16 mouse cellular contexts compared by ENCODE assay signal in the genomic region with DNA sequence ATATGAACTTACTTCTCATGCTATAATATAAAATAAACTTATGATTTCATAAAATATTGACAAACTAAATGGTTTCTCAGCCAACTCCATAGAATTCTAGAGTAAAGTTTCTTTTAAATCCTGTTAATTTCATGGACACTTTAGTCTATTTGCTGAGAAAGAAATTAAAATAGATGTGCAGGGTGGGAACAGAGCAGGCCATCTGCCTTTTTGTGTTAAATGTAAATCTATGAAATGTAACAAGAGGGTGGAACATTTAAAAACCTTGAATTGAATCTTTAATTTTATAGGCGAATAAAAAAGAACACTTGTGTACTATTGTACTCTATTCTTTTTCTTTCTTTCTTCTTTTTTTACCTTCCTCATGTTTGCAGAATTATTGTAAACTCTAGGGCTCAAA.
"Had no signal": no experiment of that assay in that cellular context is flagged by ENCODE, and none has a peak within 500 bp of the region (broad histone marks: within the 10 kb centered on the region; RNA-seq: fewer than 3 reads in every experiment).

No protein-coding gene starts in this region.

- DNase-seq: retina, postnatal 1 day; right cerebral cortex, adult 18-20 months; right cerebral cortex, postnatal 14 days; right cerebral cortex, postnatal 25 days; right cerebral cortex, postnatal 4 days; spleen, adult 18-20 months; thymus, adult 18-20 months; thymus, adult 2 months; thymus, postnatal 14 days; thymus, postnatal 25 days; thymus, postnatal 36 days; thymus, postnatal 4 days had no signal

- H3K4me3 ChIP-seq: neural tube, embryonic 13.5 days; neural tube, embryonic 15.5 days; stomach, embryonic 15.5 days had no signal

- H3K27ac ChIP-seq: neural tube, embryonic 13.5 days; neural tube, embryonic 15.5 days; stomach, embryonic 15.5 days; stomach, postnatal 0 days had no signal
